Mouse (Mus musculus) NIH3T3 (cell line): ENCODE data around the gene Ccna1.

Source experiments
- DNase-seq: peaks from one replicate; pipeline ENCODE4 v3.0.0-alpha.2; 2012; ENCODE audit warnings: low read depth

Ccna1 gene

GRCm38 (mm10) chr3:55055038-55055746, at the start of gene Ccna1:
TSS of gene Ccna1 (minus strand) at chr3:55055501.
- DNase-seq = no peak

GRCm38 (mm10) chr3:55101092-55101491, 45.8 kb upstream of the Ccna1 start:
- no peak for DNase-seq

- DNase-seq = no peak
Observed at GRCm38 (mm10) chr3:55098990-55099389, 43.7 kb upstream of the Ccna1 start.

- DNase-seq = no peak
Observed at GRCm38 (mm10) chr3:55098014-55098413, 42.7 kb upstream of the Ccna1 start.

GRCm38 (mm10) chr3:55097186-55097585, 41.9 kb upstream of the Ccna1 start:
- peak; percentile 22 for DNase-seq

GRCm38 (mm10) chr3:55096655-55097005, 41.3 kb upstream of the Ccna1 start:
- no peak for DNase-seq

- DNase-seq = peak; percentile 89
Observed at GRCm38 (mm10) chr3:55095968-55096654, 40.8 kb upstream of the Ccna1 start.

GRCm38 (mm10) chr3:55093161-55093560, 37.9 kb upstream of the Ccna1 start:
- DNase-seq = peak; percentile 80

GRCm38 (mm10) chr3:55089291-55089690, 34.0 kb upstream of the Ccna1 start:
- no peak for DNase-seq

- no peak for DNase-seq
Observed at GRCm38 (mm10) chr3:55088843-55089242, 33.5 kb upstream of the Ccna1 start.

GRCm38 (mm10) chr3:55088359-55088758, 33.1 kb upstream of the Ccna1 start:
- no peak for DNase-seq

GRCm38 (mm10) chr3:55087360-55087759, 32.1 kb upstream of the Ccna1 start:
- DNase-seq = peak; percentile 40

- DNase-seq = no peak
Observed at GRCm38 (mm10) chr3:55086948-55087347, 31.6 kb upstream of the Ccna1 start.

GRCm38 (mm10) chr3:55085716-55086115, 30.4 kb upstream of the Ccna1 start:
- DNase-seq = no peak

GRCm38 (mm10) chr3:55084781-55085180, 29.5 kb upstream of the Ccna1 start:
- no peak for DNase-seq

- peak; percentile 91 for DNase-seq
Observed at GRCm38 (mm10) chr3:55080055-55080454, 24.8 kb upstream of the Ccna1 start.

GRCm38 (mm10) chr3:55079619-55080018, 24.3 kb upstream of the Ccna1 start:
- DNase-seq = no peak

GRCm38 (mm10) chr3:55078233-55078632, 22.9 kb upstream of the Ccna1 start:
- DNase-seq = no peak

- DNase-seq = no peak
Observed at GRCm38 (mm10) chr3:55075294-55075648, 20.0 kb upstream of the Ccna1 start.

- no peak for DNase-seq
Observed at GRCm38 (mm10) chr3:55074576-55075293, 19.4 kb upstream of the Ccna1 start.

- no peak for DNase-seq
Observed at GRCm38 (mm10) chr3:55067791-55068434, 12.6 kb upstream of the Ccna1 start.

- DNase-seq = peak; percentile 9
Observed at GRCm38 (mm10) chr3:55066666-55067023, 11.3 kb upstream of the Ccna1 start.
